Mouse (Mus musculus) small intestine, adult 2 months (tissue): ENCODE measurements around the gene Pard6b. TPM values are rescaled to one million over a fixed set of nuclear protein-coding genes. Genes with fewer than 3 reads are reported as not detected.
A peak's percentile ranks its signal among the peaks of the same experiment; 100 is the strongest.
"Not testable (repeated sequence)": the region's sequence is repeated elsewhere in the genome, so short reads cannot be mapped to it uniquely, and the experiment has no call there.

ENCODE experiments used
- H3K27ac ChIP-seq: fragments of 200-500 bp; 2 replicates; pipeline ENCODE4 v1.5.1; 2012; ENCODE audit warnings: low read depth, low read length, control low read depth, inconsistent platforms; ENCODE audit not compliant: insufficient read depth
- H3K27me3 ChIP-seq: fragments of 200-500 bp; 2 replicates; pipeline ENCODE4 v1.6.1; 2012; ENCODE audit warnings: mild to moderate bottlenecking, moderate library complexity, low read length, inconsistent platforms; ENCODE audit not compliant: control insufficient read depth, insufficient read depth
- H3K36me3 ChIP-seq: fragments of 200-500 bp; 2 replicates; pipeline ENCODE4 v1.6.1; 2012; ENCODE audit warnings: mild to moderate bottlenecking, low read length, control low read depth, inconsistent platforms; ENCODE audit not compliant: control insufficient read depth, insufficient read depth
- H3K4me1 ChIP-seq: fragments of 200-500 bp; 2 replicates; pipeline ENCODE4 v1.6.1; 2012; ENCODE audit warnings: low read length, inconsistent platforms, mixed read lengths; ENCODE audit not compliant: control insufficient read depth, insufficient read depth, insufficient read length
- H3K4me3 ChIP-seq: fragments of 200-500 bp; 2 replicates; pipeline ENCODE4 v1.5.1; 2012; ENCODE audit warnings: low read depth, mild to moderate bottlenecking, control low read depth, inconsistent platforms, low read length, moderate library complexity
- CTCF ChIP-seq: fragments of 200-500 bp; IDR thresholded peaks from 2 replicates; pipeline ENCODE4 v1.5.1; 2012; ENCODE audit warnings: low read depth, mild to moderate bottlenecking, control low read depth, inconsistent platforms, low read length, moderate library complexity, mixed read lengths; ENCODE audit not compliant: insufficient replicate concordance, insufficient read length; ENCODE audit errors: extremely low read depth
- POLR2A ChIP-seq: fragments of 200-500 bp; IDR thresholded peaks from 2 replicates; pipeline ENCODE4 v1.6.1; 2012; ENCODE audit warnings: low read depth, mild to moderate bottlenecking, control low read depth, inconsistent platforms, low read length, moderate library complexity
- WGBS: fragments of 180-500 bp; shearing (Covaris S2); methylation state at CpG from one replicate; pipeline ENCODE4 v1.1.7; 2018; 5-methylcytosine and 5-hydroxymethylcytosine counted together
- polyA plus RNA-seq: library from polyadenylated mRNA; depleted of rRNA; stranded (reverse); fragments of >200 nt; gene quantifications from 2 replicates; pipeline ENCODE4 v1.2.3, GENCODE M21; 2012

Pard6b gene
- polyA plus RNA-seq, 1 experiment = 55.5 TPM

GRCm38 (mm10) chr2:168107356-168107755 lies 26.6 kb downstream of the Pard6b start:
- Histone ChIP-seq H3K4me3 (no peak overlapping the region), H3K36me3 (no peaks in the 10 kb centered on the region), H3K27me3 (no peaks in the 10 kb centered on the region), H3K27ac (no peak overlapping the region), H3K4me1 (peaks cover 10% of the 10 kb centered on the region)
- 79% methylated on average over 15 of the region's 15 CpGs for WGBS
- TF ChIP-seq POLR2A (no peak), CTCF (no peak)

- 91% methylated on average over 6 of the region's 6 CpGs for WGBS
- H3K4me1 ChIP-seq = peaks cover 10% of the 10 kb centered on the region
- not testable (repeated sequence) for H3K4me3 ChIP-seq, H3K27me3 ChIP-seq, H3K36me3 ChIP-seq, H3K27ac ChIP-seq
Measured at GRCm38 (mm10) chr2:168107901-168108300, 27.1 kb downstream of the Pard6b start.

- 14% methylated on average over 7 of the region's 7 CpGs for WGBS
- H3K27me3 ChIP-seq = no peaks in the 10 kb centered on the region
- H3K4me1 ChIP-seq = peaks cover 5% of the 10 kb centered on the region
- peak; percentile 82; the same call in 1 of the 2 replicates for TF ChIP-seq CTCF
- TF ChIP-seq POLR2A = no peak
- H3K27ac ChIP-seq = no peak overlapping the region
- no peaks in the 10 kb centered on the region for H3K36me3 ChIP-seq
- H3K4me3 ChIP-seq = no peak overlapping the region
Measured at GRCm38 (mm10) chr2:168111902-168112301, 31.1 kb downstream of the Pard6b start.

GRCm38 (mm10) chr2:168113263-168113662 lies 32.5 kb downstream of the Pard6b start:
- Histone ChIP-seq H3K27me3 (no peaks in the 10 kb centered on the region; the same call in none of the 2 replicates), H3K4me3 (no peak overlapping the region), H3K4me1 (peaks cover 8% of the 10 kb centered on the region), H3K36me3 (no peaks in the 10 kb centered on the region), H3K27ac (no peak overlapping the region)
- 86% methylated on average over 9 of the region's 9 CpGs for WGBS
- TF ChIP-seq POLR2A (no peak), CTCF (no peak)

GRCm38 (mm10) chr2:168113692-168114091 lies 32.9 kb downstream of the Pard6b start:
- no peaks in the 10 kb centered on the region; the same call in none of the 2 replicates for H3K27me3 ChIP-seq
- H3K4me1 ChIP-seq = peaks cover 8% of the 10 kb centered on the region
- H3K27ac ChIP-seq = no peak overlapping the region
- no peak for TF ChIP-seq CTCF
- TF ChIP-seq POLR2A = no peak
- H3K4me3 ChIP-seq = no peak overlapping the region
- 74% methylated on average over 5 of the region's 5 CpGs for WGBS
- no peaks in the 10 kb centered on the region for H3K36me3 ChIP-seq

GRCm38 (mm10) chr2:168114699-168115350 lies 34.0 kb downstream of the Pard6b start:
- Histone ChIP-seq H3K27ac (no peak overlapping the region), H3K4me1 (peaks cover 8% of the 10 kb centered on the region), H3K4me3 (no peak overlapping the region), H3K27me3 (no peaks in the 10 kb centered on the region; the same call in none of the 2 replicates), H3K36me3 (no peaks in the 10 kb centered on the region)
- TF ChIP-seq POLR2A (no peak), CTCF (peak; percentile 55; the same call in 1 of the 2 replicates)
- 31% methylated on average over 17 of the region's 17 CpGs for WGBS

GRCm38 (mm10) chr2:168115826-168116225 lies 35.0 kb downstream of the Pard6b start:
- H3K36me3 ChIP-seq = no peaks in the 10 kb centered on the region
- H3K27ac ChIP-seq = no peak overlapping the region
- TF ChIP-seq CTCF = no peak
- TF ChIP-seq POLR2A = no peak
- peaks cover 8% of the 10 kb centered on the region for H3K4me1 ChIP-seq
- no peak overlapping the region for H3K4me3 ChIP-seq
- WGBS = 95% methylated on average over 3 of the region's 3 CpGs
- no peaks in the 10 kb centered on the region; the same call in none of the 2 replicates for H3K27me3 ChIP-seq
